Mouse (Mus musculus): ENCODE results near the gene Ndufa8. TPM values are rescaled to one million over a fixed set of nuclear protein-coding genes. Genes with fewer than 3 reads are reported as not detected.

The Ndufa8 gene
- polyA plus RNA-seq, 1 experiment from 2014 or later: 212 TPM

GRCm38 (mm10) chr2:36000390-36000789 lies 48.8 kb downstream of the Ndufa8 start:
- no peak for ATAC-seq (ENCODE audit: low FRiP score, low read depth)
- 59% methylated on average over 1 of the region's 1 CpGs for WGBS
- Histone ChIP-seq H3K4me3 (no peak overlapping the region), H3K9ac (no peak overlapping the region), H3K27me3 (replicated peaks) (0 out of 2 replicates have a peak, but pooled peaks cover 3% of the 10 kb centered on the region), H3K4me1 (no peaks in the 10 kb centered on the region), H3K9me3 (no peaks in the 10 kb centered on the region), H3K27ac (no peak overlapping the region), H3K4me2 (replicated peaks) (no peak overlapping the region), H3K36me3 (no peaks in the 10 kb centered on the region)

DNA sequence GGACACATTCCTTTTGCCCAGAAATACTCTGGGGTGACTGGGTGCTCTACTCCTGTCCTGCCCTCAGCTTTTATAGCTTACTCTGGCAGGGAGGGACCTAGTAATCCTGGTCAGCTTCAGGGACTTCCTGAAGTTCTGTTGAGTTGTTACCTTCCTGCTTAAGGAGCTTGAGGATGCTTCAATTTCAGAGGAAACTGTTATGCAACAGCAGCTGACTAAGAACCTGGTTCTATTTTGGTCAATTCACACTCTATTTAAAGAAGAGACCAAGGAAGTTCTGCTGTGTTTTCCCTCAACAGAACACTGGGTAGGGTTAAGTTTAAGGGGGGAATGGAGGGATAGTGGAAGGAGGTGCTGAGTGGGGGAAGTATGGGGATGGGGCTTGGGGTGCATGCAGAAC lies 50.0 kb downstream of the Ndufa8 start:
- ATAC-seq (ENCODE audit: low FRiP score, low read depth): no peak
- H3K9me3 ChIP-seq: no peaks in the 10 kb centered on the region
- H3K27me3 ChIP-seq (replicated peaks): 0 out of 2 replicates have a peak, but pooled peaks cover under 1% of the 10 kb centered on the region
- no peak overlapping the region for H3K9ac ChIP-seq
- H3K4me3 ChIP-seq: no peak overlapping the region
- no peak overlapping the region for H3K27ac ChIP-seq
- no peak overlapping the region for H3K4me2 ChIP-seq (replicated peaks)
- no peaks in the 10 kb centered on the region for H3K4me1 ChIP-seq
- H3K36me3 ChIP-seq: no peaks in the 10 kb centered on the region

- Histone ChIP-seq H3K27ac (no peak overlapping the region), H3K36me3 (no peaks in the 10 kb centered on the region), H3K27me3 (replicated peaks) (no peaks in the 10 kb centered on the region), H3K9me3 (no peaks in the 10 kb centered on the region), H3K4me2 (replicated peaks) (no peak overlapping the region), H3K4me1 (no peaks in the 10 kb centered on the region), H3K9ac (no peak overlapping the region), H3K4me3 (no peak overlapping the region)
- WGBS: 88% methylated on average over 5 of the region's 5 CpGs
- no peak for ATAC-seq (ENCODE audit: low FRiP score, low read depth)
Measured at GRCm38 (mm10) chr2:35998416-35998815, 50.8 kb downstream of the Ndufa8 start.

DNA sequence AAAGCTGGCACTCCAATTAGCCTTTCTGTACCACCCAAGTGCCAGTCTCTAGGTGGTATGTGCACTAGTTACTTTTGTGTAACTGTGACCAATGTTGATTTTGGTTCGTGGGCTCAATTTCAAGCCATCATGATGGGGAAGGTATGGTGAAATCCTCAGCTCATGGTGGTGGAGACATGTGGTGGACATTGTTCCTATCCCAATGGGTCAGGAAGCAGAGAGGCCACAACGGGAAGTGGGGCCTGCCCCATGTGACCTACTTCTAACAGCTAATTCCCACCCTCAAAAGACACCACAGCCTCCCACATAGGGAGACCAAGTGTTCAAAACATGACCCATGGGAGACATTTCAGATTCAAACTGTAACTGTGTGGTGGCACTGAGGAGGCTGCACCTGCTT lies 52.5 kb downstream of the Ndufa8 start:
- 72% methylated on average over 2 of the region's 2 CpGs for WGBS

GRCm38 (mm10) chr2:35994303-35994702 lies 54.9 kb downstream of the Ndufa8 start:
- 89% methylated on average over 6 of the region's 6 CpGs for WGBS
- no peaks in the 10 kb centered on the region for H3K4me1 ChIP-seq
- no peak overlapping the region for H3K9ac ChIP-seq
- no peak for ATAC-seq (ENCODE audit: low FRiP score, low read depth)
- H3K27ac ChIP-seq: no peak overlapping the region
- H3K4me2 ChIP-seq (replicated peaks): no peak overlapping the region
- no peaks in the 10 kb centered on the region for H3K36me3 ChIP-seq
- no peaks in the 10 kb centered on the region for H3K9me3 ChIP-seq
- H3K4me3 ChIP-seq: no peak overlapping the region
- no peaks in the 10 kb centered on the region for H3K27me3 ChIP-seq (replicated peaks)

More for the DNA sequence above, 52.5 kb downstream of the Ndufa8 start:
- H3K27me3 ChIP-seq (replicated peaks): no peaks in the 10 kb centered on the region
- no peaks in the 10 kb centered on the region for H3K4me1 ChIP-seq
- no peak overlapping the region for H3K4me3 ChIP-seq
- H3K36me3 ChIP-seq: no peaks in the 10 kb centered on the region
- H3K9ac ChIP-seq: no peak overlapping the region
- ATAC-seq (ENCODE audit: low FRiP score, low read depth): no peak
- no peak overlapping the region for H3K27ac ChIP-seq
- no peaks in the 10 kb centered on the region for H3K9me3 ChIP-seq
- H3K4me2 ChIP-seq (replicated peaks): no peak overlapping the region

GRCm38 (mm10) chr2:35993481-35993880 lies 55.7 kb downstream of the Ndufa8 start:
- Histone ChIP-seq H3K27me3 (replicated peaks) (no peaks in the 10 kb centered on the region), H3K9ac (no peak overlapping the region), H3K4me1 (no peaks in the 10 kb centered on the region), H3K36me3 (no peaks in the 10 kb centered on the region), H3K4me3 (no peak overlapping the region), H3K4me2 (replicated peaks) (no peak overlapping the region), H3K27ac (no peak overlapping the region), H3K9me3 (no peaks in the 10 kb centered on the region)
- ATAC-seq (ENCODE audit: low FRiP score, low read depth): no peak
- WGBS: 80% methylated on average over 2 of the region's 2 CpGs

DNA sequence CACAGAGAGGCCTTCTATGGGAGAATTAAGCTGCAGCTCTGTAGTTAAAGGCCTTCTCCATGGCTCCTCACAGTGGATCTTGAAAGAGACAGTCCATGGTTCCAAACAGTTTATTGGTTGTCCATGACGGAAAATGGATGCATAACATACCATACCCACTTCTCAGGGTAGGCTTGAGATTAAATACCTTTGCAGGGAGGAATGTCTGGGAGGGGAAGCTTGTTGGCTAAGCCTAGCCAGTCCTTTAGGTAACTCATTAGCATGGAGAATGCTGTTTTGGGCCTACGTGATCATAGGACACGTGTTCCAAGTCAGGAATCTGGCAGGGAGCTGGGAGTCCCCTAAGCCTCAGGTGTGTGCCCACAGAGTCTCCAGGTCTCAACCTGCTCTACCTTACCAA lies 56.9 kb downstream of the Ndufa8 start:
- Histone ChIP-seq H3K4me3 (no peak overlapping the region), H3K9ac (no peak overlapping the region), H3K9me3 (no peaks in the 10 kb centered on the region), H3K27me3 (replicated peaks) (no peaks in the 10 kb centered on the region), H3K36me3 (no peaks in the 10 kb centered on the region), H3K27ac (no peak overlapping the region), H3K4me2 (replicated peaks) (no peak overlapping the region), H3K4me1 (no peaks in the 10 kb centered on the region)
- WGBS: 89% methylated on average over 3 of the region's 3 CpGs
- no peak for ATAC-seq (ENCODE audit: low FRiP score, low read depth)

Other genes with a start within 250 kb of the Ndufa8 start
- gene Ttll11, start 69.5 kb downstream of the Ndufa8 start, polyA plus RNA-seq (2016; fragmentation: Nextera tagmentation; extraction: Ambion mirVana): 5.4 and 6.0 TPM in 2 replicates
- gene Morn5, start 52 bp upstream of the Ndufa8 start, polyA plus RNA-seq (2016; fragmentation: Nextera tagmentation; extraction: Ambion mirVana): 0.48 and 0.50 TPM in 2 replicates
- 1.2 and 1.4 TPM in 2 replicates for gene Lhx6, start 56.0 kb upstream of the Ndufa8 start, polyA plus RNA-seq (2016; fragmentation: Nextera tagmentation; extraction: Ambion mirVana)
- gene Mrrf, start 87.0 kb upstream of the Ndufa8 start, polyA plus RNA-seq (2016; fragmentation: Nextera tagmentation; extraction: Ambion mirVana): 23.1 and 23.8 TPM in 2 replicates
- 127 and 128 TPM in 2 replicates for gene Rbm18, start 87.4 kb upstream of the Ndufa8 start, polyA plus RNA-seq (2016; fragmentation: Nextera tagmentation; extraction: Ambion mirVana)
- gene Ptgs1, start 181.0 kb upstream of the Ndufa8 start, polyA plus RNA-seq (2016; fragmentation: Nextera tagmentation; extraction: Ambion mirVana): 6.0 and 6.9 TPM in 2 replicates